ENCODE assay signal across 10 mouse cellular contexts in the genomic region with DNA sequence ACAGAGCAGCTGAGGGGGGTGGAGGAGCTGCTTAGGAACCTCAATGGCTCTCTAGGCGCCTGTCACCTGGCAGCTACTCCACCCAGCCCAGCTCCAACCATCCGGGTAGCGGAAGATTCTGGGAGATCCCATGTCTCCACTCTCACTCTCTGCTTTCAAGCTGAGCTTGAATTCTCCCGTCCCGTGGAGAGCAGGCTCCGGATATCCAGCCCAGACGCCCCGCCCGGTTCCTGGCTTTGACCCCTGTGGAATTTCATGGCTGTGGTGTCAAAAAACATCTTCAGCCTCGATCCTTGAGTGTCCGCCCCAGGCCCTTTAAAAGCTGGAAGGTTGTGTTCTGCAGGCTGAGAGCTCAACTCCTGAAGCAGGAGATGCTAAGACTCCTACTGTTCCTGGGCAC. TPM values are rescaled to one million over a fixed set of nuclear protein-coding genes. Genes with fewer than 3 reads are reported as not detected.
DNase-seq lines count a peak whose midpoint lies in the region; ATAC-seq and TF ChIP-seq lines count a peak whose summit lies in the region.
"Had no signal": no experiment of that assay in that cellular context is flagged by ENCODE, and none has a peak within 500 bp of the region (broad histone marks: within the 10 kb centered on the region; RNA-seq: fewer than 3 reads in every experiment).

No protein-coding gene starts in this region.

- no peak overlapping the region for H3K4me2 ChIP-seq in intestine, embryonic 16.5 days (ENCODE audit: low read depth, low read length)
- H3K4me2 ChIP-seq: forebrain, embryonic 12.5 days; liver, embryonic 15.5 days had no signal

- 64% methylated on average over 11 of the region's 11 CpGs for WGBS in intestine, embryonic 16.5 days

- peak overlapping the region; percentile 35; the same call in 1 of the 2 replicates for H3K4me3 ChIP-seq in E14TG2a.4 (replicated peaks; ENCODE audit: low read length)
- no peak overlapping the region for H3K4me3 ChIP-seq in intestine, embryonic 16.5 days (ENCODE audit: low read length)
- H3K4me3 ChIP-seq: forebrain, embryonic 12.5 days; liver, embryonic 15.5 days had no signal

- TF ChIP-seq CTCF in E14TG2a.4 (conservative IDR thresholded peaks at IDR 0.05; ENCODE audit: low read length) = no peak

- H3K4me1 ChIP-seq in E14TG2a.4 (replicated peaks; ENCODE audit: low read depth, low read length) = peaks cover 43% of the 10 kb centered on the region
- peaks cover 31% of the 10 kb centered on the region for H3K4me1 ChIP-seq in intestine, embryonic 16.5 days (ENCODE audit: control insufficient read depth, insufficient read depth, low read length)

- no peak overlapping the region for H3K27ac ChIP-seq in intestine, embryonic 16.5 days (ENCODE audit: low read length)
- H3K27ac ChIP-seq: forebrain, embryonic 12.5 days; liver, embryonic 15.5 days had no signal

- ATAC-seq in intestine, embryonic 16.5 days = no peak

- peak; percentile 49 for DNase-seq in 3T3-L1 (ENCODE audit: low read depth, low spot score)
- DNase-seq in gastrocnemius, postnatal 25 days = peak; percentile 72
- peak; percentile 34 for DNase-seq in kidney, adult 9 months
- DNase-seq in urinary bladder, postnatal 4 days (ENCODE audit: low spot score in 2 of 2) = no peak
- DNase-seq in right cerebral cortex, postnatal 10 days (ENCODE audit: low spot score in 2 of 2) = no peak
- DNase-seq: thymus, postnatal 36 days had no signal

- H3K9ac ChIP-seq in intestine, embryonic 16.5 days (ENCODE audit: low read depth, low read length) = no peak overlapping the region
- H3K9ac ChIP-seq: forebrain, embryonic 12.5 days; liver, embryonic 15.5 days had no signal

- no peaks in the 10 kb centered on the region for H3K9me3 ChIP-seq in E14TG2a.4 (ENCODE audit: low read length)
- H3K9me3 ChIP-seq in intestine, embryonic 16.5 days (ENCODE audit: control insufficient read depth, low read length) = no peaks in the 10 kb centered on the region
- H3K9me3 ChIP-seq: forebrain, embryonic 12.5 days; liver, embryonic 15.5 days had no signal

- peaks cover 50% of the 10 kb centered on the region for H3K36me3 ChIP-seq in E14TG2a.4 (ENCODE audit: insufficient read depth, low read length)
- peaks cover 4% of the 10 kb centered on the region for H3K36me3 ChIP-seq in intestine, embryonic 16.5 days (ENCODE audit: control insufficient read depth, insufficient read depth, low read length)
- H3K36me3 ChIP-seq: forebrain, embryonic 12.5 days; liver, embryonic 15.5 days had no signal

- no peaks in the 10 kb centered on the region for H3K27me3 ChIP-seq in E14TG2a.4 (ENCODE audit: insufficient read depth, low read length)
- no peaks in the 10 kb centered on the region for H3K27me3 ChIP-seq in intestine, embryonic 16.5 days (replicated peaks; ENCODE audit: control insufficient read depth, insufficient read depth, low read length)
- H3K27me3 ChIP-seq: forebrain, embryonic 12.5 days; liver, embryonic 15.5 days had no signal

RNA-seq across cellular contexts. Expression of gene Klhl26, which starts 10.0 kb away (rescaled TPM):
- total RNA-seq in gastrocnemius, postnatal 25 days (2021) = 1 to 10 TPM; 4.9 to 6.1 TPM
- 21.2 and 21.5 TPM in 2 replicates for polyA plus RNA-seq in intestine, embryonic 16.5 days (2015; fragmentation: Nextera tagmentation; extraction: Ambion mirVana)

RNA-seq across cellular contexts. Expression of gene Tmem59l, which starts 20.4 kb away (rescaled TPM):
- not detected for total RNA-seq in gastrocnemius, postnatal 25 days (2021)
- 2.9 and 3.3 TPM in 2 replicates for polyA plus RNA-seq in intestine, embryonic 16.5 days (2015; fragmentation: Nextera tagmentation; extraction: Ambion mirVana)
- polyA plus RNA-seq: liver, embryonic 15.5 days had no signal

RNA-seq across cellular contexts. Expression of gene Crlf1, which starts 26.2 kb away (rescaled TPM):
- total RNA-seq in gastrocnemius, postnatal 25 days (2021) = 1 to 10 TPM; 1.7 to 3.8 TPM
- polyA plus RNA-seq in intestine, embryonic 16.5 days (2015; fragmentation: Nextera tagmentation; extraction: Ambion mirVana) = 1.6 and 1.7 TPM in 2 replicates

RNA-seq across cellular contexts. Expression of gene Crtc1, which starts 27.4 kb away (rescaled TPM):
- 1 to 10 TPM; 6.1 to 6.4 TPM for total RNA-seq in gastrocnemius, postnatal 25 days (2021)
- 12.9 and 16.4 TPM in 2 replicates for polyA plus RNA-seq in intestine, embryonic 16.5 days (2015; fragmentation: Nextera tagmentation; extraction: Ambion mirVana)

RNA-seq across cellular contexts. Expression of gene Rex1bd, which starts 39.8 kb away (rescaled TPM):
- 100 to 1,000 TPM; 112 to 120 TPM for total RNA-seq in gastrocnemius, postnatal 25 days (2021)
- 130 and 137 TPM in 2 replicates for polyA plus RNA-seq in intestine, embryonic 16.5 days (2015; fragmentation: Nextera tagmentation; extraction: Ambion mirVana)

Comparison
In these comparisons a context has a peak if more than half of its experiments do, and no peak if none do; other contexts are left out.
1. DNase-seq: peak in 3T3-L1 (single experiment), gastrocnemius, postnatal 25 days (single experiment) and kidney, adult 9 months (single experiment); none in urinary bladder, postnatal 4 days (0 of 2) and right cerebral cortex, postnatal 10 days (0 of 2).